Mouse (Mus musculus) right cerebral cortex, adult 18-20 months (tissue): Measurements from ENCODE around the gene Defb23.
"Not testable (repeated sequence)": the region's sequence is repeated elsewhere in the genome, so short reads cannot be mapped to it uniquely, and the experiment has no call there.

Source experiments
- DNase-seq: peaks from one replicate; pipeline ENCODE4 v3.0.0; 2022; ENCODE audit warnings: mixed read lengths

Gene Defb23

DNA sequence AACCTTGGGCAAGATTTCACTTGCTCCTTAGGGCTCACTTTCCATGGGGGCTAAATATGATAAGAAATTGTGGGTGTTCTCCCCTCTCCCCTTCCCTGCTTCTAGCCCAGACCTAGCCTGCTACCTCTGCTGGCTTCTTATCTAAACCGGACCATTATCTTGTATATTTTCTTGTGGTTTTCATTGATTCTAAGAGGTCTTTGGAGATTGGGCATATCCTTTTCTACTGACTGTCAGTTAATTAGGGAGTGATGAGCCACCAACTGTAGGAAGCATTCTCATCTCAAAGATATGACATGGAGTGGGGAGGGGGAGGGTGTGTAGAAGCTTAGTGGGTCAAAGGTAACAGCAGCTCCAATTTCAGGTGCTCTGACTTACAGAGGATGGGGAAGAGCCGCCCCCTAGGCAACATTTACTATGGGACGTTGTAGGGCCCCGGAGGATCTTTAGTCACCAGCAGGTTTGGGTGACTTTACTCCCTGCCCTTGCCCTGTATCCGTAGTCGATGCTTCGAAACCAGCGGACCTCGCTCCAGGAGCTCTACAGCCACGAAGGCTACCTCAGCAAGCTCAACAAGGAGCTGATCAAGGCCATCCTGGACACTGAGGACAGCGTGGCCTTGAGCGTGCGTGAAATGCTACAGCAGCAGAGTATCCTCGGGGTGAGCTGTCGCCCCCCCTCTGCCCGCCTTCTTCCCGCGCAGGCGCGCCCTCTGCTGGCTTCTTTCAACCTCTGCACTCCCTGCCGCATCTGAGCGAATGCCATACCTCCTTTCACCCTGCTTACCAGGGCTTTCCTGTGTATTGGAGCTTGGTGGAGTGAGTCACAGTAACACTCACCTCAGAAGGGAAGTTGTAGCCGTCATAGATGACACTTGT, 27.2 kb downstream of the Defb23 start:
- DNase-seq: peak; percentile 85

DNA sequence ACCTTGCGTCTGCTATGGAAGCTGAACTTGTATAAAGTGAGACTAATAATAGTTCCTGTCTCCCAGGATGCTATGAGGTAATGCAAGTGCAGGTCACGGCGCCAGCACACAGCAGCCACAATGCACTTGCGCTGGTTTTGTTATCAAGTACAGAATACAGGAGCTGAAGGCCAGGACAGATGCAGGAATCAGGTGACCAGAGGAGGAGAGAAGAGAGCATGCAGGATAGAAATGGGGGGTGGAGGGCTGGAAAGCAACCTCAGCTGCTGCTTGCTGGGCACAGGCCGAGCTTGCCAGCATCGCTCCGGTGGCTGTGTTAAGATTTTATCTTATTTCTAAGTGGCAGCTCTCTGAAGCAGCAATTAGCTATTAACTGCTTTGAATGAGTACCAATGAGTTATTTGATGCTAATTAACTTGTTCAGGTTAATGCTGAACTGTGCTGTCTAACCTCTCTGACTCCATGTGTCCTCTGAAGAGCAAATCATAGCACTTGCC, 28.0 kb downstream of the Defb23 start:
- DNase-seq: no peak

DNA sequence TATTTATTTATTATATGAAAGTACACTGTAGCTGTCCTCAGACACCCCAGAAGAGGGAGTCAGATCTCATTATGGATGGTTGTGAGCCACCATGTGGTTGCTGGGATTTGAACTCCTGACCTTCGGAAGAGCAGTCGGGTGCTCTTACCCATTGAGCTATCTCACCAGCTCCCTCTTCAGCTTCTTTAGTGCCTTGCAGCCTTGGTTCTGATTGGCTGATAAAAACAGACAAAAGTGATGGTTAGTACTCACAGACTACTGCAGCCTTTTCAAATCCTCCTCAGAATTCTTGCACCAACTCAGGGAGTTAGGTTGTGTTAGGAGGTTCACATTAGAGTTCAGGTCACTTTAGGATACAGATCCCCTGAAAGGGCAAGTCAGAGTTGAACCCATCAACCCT, 35.9 kb downstream of the Defb23 start:
- not testable (repeated sequence) for DNase-seq

DNA sequence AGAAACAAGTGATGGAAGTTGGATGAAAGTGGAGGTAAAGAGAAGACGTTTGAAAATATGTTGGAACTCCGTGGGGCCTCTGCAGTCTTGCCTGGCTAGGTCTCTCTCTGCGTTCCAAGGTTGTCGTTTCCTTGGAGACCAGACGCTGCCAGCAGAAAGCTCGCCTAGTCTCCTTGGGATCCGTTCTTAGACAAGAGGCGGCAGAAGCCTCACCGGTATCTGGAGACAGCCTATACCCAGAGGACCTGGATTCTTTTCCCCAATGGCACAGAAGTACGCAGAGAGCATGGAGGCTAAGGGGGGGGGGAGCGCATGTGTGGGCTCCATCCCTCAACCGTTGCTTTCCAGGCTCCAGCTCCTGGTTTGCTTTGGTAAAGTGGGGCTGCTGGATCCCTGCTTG, 36.9 kb downstream of the Defb23 start:
- DNase-seq: peak; percentile 60

DNA sequence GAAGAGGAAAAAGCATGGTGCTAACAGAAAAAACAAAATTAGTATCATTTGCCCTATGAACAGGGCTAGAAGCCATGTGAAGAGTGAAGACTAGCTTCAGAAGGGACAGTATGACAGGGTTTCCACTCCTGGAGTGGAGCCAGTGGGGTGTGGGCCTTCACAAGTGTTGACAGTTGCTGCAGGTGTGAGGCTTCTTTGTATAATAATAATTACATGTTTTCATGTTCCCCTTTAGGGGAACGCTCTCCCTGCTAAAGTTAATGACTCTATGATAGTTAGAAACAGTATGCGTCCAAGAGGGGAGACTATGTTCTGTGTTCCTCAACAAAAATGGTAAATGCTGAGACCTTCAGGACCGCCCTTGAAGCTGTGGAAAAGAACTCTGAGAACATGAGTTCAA, 48.6 kb downstream of the Defb23 start:
- no peak for DNase-seq

DNA sequence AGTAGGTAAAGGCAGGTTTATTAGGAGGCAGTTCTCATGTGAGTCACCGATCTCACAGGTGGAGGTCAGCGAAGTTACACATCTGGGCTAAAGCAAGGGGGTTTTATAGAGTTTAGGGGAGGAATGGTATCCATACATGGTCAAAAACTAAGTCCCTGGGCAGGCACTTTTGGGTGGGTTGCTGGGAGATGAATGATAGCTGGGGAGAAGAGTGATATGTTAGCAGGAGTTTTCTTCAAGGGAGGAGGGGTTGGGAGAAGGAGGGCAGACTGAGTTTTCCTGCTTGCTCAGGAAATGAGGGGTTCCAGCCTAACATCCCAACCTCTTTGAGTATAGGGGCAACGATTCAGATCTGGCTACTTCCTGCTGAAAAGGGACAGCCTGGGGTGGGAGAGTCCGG, 49.1 kb downstream of the Defb23 start, which contains the start of gene 6820408C15Rik:
6820408C15Rik (plus strand) TSS at position 301 of the 400 bp plus-strand sequence.
- no peak for DNase-seq

DNA sequence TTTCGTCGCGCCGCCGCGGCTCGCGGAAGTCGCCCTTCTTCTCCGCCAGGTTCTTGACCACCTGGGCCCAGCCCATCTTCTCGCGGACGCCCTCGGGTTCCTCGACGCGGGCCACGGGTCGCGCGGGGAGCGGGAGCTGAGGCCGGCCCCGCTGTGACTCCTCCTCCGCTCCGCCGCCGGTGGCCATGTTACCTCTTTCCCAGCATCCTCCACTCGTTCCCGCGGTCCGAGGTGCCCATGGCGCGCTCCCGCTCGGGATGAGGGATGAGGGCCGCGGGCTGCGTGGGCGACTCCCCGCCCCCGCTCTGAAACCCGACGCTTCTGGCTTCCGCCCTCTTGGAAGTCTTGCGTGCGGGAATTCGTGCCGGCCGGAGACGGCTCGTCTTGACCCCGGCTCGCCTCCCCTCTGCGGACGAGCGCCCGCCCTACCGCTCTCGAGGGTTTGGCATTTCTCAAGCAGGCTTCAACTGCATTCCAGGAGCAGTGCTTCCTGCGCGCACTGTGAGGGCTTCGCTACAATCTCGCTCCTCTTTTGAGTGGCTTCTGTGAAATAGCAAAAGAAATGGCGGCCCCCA, 49.7 kb downstream of the Defb23 start, which contains the start of gene Zcchc3:
Zcchc3 (minus strand) TSS at position 437 of the 575 bp plus-strand sequence.
- peak; percentile 87 for DNase-seq

DNA sequence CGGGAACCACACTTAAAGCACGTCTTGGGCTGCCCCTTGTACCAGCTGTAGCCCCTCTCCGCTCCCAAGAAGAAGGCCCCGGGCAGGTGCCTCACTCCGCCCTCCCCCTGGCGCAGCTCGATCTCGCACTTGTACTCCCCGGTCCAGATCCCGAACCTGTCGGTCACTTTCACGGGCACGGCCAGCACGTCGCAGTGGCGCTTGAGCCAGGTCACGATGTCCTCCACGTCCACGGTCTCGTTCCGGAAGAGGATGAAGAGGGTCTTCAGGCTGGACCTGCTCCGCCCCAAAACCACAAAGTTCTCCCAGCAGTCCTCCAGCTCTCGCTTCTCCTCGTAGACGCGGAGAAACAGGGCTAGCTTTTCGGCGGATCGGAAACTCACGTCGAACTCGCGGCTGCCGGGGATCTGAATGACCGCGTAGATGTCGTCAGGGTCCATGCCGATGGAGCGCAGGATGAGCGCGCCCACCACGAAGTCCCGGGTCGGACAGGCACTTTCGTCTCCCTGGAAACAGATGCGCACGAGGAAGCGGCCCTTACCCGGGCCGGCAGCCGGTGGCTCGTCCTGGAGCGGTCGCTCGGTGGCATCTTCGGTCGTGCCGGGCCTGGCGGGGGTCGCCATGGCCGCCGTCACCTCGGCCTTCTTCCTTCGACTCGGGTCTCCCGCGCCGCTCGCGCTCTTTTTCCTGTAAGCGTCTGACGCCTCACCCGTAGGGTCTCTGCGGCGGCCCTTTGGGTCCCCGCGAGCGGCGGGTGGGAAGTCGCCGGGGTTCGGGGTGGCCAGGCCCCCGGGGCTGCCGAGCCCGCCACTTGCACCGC, 50.4 kb downstream of the Defb23 start:
- no peak for DNase-seq

DNA sequence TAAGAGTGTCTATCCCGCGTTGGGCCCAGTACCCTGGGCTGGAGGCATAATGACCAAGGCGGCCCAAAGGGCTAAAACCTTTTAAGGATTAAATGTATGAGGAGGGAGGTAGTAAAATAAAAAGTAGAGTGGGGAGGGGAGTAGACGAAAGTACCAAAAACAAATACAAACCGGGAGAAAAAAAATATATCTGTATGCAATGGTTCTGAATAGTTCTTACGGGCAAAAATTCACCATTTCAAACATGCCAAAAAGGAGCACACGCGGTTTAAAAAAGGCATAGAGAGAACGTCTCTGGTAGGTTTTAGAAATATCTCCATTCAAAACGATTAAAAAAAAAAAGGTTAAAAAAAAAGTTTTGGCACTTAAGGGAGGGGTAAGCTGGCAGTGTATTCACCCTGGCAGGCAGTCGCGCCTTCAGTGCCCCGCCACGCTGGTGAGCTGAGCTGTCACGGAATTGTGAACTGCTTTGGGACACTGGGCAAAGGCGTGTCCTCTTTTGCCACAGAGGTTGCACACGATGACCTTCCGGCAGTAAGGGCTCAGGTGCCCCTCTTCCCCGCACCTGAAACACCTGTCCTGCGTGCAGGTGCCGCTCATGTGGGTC, 51.2 kb downstream of the Defb23 start:
- no peak for DNase-seq

DNA sequence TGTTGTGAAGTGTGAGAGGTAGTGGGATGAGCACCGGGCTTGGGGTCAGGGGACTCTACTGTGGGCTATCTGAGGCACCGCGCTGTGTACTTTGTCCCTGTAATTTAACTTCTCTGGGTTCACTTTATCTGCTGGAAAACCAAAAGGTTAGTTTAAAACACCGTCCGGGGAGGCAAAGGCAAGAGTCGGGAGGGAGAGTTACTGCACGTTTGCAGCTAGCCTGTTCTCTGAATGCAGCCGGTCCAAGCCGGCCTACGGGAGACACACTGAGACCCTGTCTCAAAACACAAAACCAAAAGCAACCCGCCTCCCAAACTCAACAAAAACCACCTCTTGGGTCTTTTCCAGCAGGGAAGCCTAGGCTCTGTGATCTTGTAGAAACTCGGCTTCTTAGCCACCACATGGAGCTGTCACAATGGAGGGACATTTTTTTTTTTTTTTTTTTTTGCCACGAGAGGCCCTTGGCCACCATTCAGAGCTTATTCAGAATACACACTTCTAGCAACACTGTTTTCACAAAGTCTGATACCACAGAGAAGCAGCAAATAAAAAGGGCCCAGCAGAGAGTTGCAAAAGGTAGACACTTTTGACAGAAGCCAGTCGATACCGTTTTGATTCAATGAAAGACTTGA, 51.8 kb downstream of the Defb23 start:
- no peak for DNase-seq

DNA sequence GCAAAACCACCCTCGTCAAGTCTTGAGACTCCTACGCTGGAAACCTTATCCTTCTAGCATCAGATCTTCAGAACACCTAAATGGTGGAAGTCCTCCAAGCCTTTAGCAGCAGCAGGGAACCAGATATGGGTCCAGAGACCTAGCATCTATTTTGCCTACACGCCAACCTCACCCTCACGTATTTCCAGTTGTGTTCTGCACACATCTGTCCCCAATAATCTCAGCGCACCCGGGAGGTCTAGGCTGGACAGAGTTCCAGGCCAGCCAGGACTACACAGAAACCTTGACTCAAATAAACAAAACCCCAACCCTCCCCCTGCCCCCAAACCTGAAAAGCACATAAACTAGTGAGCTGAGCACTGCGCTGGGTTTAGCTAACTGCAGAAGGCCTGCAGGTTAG, 52.9 kb downstream of the Defb23 start:
- no peak for DNase-seq

DNA sequence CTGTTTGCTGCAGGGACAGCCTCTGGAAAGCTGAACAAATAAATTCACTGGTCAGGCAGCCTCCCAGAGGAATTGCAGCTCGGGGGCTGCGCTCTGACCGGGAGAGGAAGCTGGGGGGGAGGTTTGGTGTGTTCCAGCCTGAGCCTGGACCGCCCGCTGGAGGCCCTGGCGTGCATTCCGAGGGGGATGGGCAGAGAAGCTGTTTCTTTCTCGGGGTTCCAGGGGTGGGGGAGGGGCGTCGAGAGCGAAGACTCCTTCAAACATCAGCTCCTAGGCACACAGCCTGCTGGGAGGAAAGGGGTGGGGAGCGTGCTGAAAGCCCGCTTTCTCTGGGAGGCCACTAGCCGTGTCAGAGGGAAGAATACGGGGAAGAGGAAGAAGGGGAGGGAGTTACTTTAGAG, 53.4 kb downstream of the Defb23 start:
- DNase-seq: peak; percentile 70

DNA sequence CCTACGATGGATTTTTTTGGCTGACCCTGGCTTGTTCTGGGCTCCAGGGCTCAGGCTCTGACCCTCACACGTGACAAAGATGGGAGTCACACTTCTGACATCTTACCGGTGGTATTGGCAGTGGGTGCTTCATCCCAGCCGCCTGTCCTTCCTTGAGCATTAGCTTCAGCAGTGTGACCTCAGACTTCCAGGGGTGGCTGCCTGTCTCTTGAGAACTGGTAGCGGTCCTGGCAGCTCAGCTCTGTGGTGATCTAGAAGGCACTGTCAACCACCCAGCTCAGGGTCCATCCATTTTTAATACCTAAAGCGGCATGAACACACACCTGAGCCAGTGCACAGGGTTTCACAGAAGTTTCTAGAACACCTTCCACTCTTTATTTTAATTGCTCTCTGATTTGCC, 54.6 kb downstream of the Defb23 start:
- DNase-seq: no peak
